Mouse (Mus musculus) small intestine, adult 2 months (tissue): ENCODE results near the gene Cpvl. TPM values are rescaled to one million over a fixed set of nuclear protein-coding genes. Genes with fewer than 3 reads are reported as not detected.

Source experiments
- H3K27ac ChIP-seq: fragments of 200-500 bp; 2 replicates; pipeline ENCODE4 v1.5.1; 2012; ENCODE audit warnings: low read depth, low read length, control low read depth, inconsistent platforms; ENCODE audit not compliant: insufficient read depth
- H3K27me3 ChIP-seq: fragments of 200-500 bp; 2 replicates; pipeline ENCODE4 v1.6.1; 2012; ENCODE audit warnings: mild to moderate bottlenecking, moderate library complexity, low read length, inconsistent platforms; ENCODE audit not compliant: control insufficient read depth, insufficient read depth
- H3K36me3 ChIP-seq: fragments of 200-500 bp; 2 replicates; pipeline ENCODE4 v1.6.1; 2012; ENCODE audit warnings: mild to moderate bottlenecking, low read length, control low read depth, inconsistent platforms; ENCODE audit not compliant: control insufficient read depth, insufficient read depth
- H3K4me1 ChIP-seq: fragments of 200-500 bp; 2 replicates; pipeline ENCODE4 v1.6.1; 2012; ENCODE audit warnings: low read length, inconsistent platforms, mixed read lengths; ENCODE audit not compliant: control insufficient read depth, insufficient read depth, insufficient read length
- H3K4me3 ChIP-seq: fragments of 200-500 bp; 2 replicates; pipeline ENCODE4 v1.5.1; 2012; ENCODE audit warnings: low read depth, mild to moderate bottlenecking, control low read depth, inconsistent platforms, low read length, moderate library complexity
- CTCF ChIP-seq: fragments of 200-500 bp; IDR thresholded peaks from 2 replicates; pipeline ENCODE4 v1.5.1; 2012; ENCODE audit warnings: low read depth, mild to moderate bottlenecking, control low read depth, inconsistent platforms, low read length, moderate library complexity, mixed read lengths; ENCODE audit not compliant: insufficient replicate concordance, insufficient read length; ENCODE audit errors: extremely low read depth
- POLR2A ChIP-seq: fragments of 200-500 bp; IDR thresholded peaks from 2 replicates; pipeline ENCODE4 v1.6.1; 2012; ENCODE audit warnings: low read depth, mild to moderate bottlenecking, control low read depth, inconsistent platforms, low read length, moderate library complexity
- WGBS: fragments of 180-500 bp; shearing (Covaris S2); methylation state at CpG from one replicate; pipeline ENCODE4 v1.1.7; 2018; 5-methylcytosine and 5-hydroxymethylcytosine counted together
- polyA plus RNA-seq: library from polyadenylated mRNA; depleted of rRNA; stranded (reverse); fragments of >200 nt; gene quantifications from 2 replicates; pipeline ENCODE4 v1.2.3, GENCODE M21; 2012

Gene Cpvl
- polyA plus RNA-seq, 1 experiment = 0.10 TPM

- WGBS = 35% methylated on average over 14 of the region's 14 CpGs
- H3K27me3 ChIP-seq = no peaks in the 10 kb centered on the region
- H3K36me3 ChIP-seq = no peaks in the 10 kb centered on the region
- H3K27ac ChIP-seq = peak overlapping the region; percentile 45; the same call in 1 of the 2 replicates
- no peak for TF ChIP-seq POLR2A
- no peak for TF ChIP-seq CTCF
- peaks cover 31% of the 10 kb centered on the region; the same call in 1 of the 2 replicates for H3K4me1 ChIP-seq
- peak overlapping the region; percentile 31; the same call in 1 of the 2 replicates for H3K4me3 ChIP-seq
Measured at GRCm38 (mm10) chr6:53986273-53986985, 8.0 kb upstream of the Cpvl start.

- Histone ChIP-seq H3K27ac (no peak overlapping the region), H3K27me3 (no peaks in the 10 kb centered on the region), H3K4me3 (no peak overlapping the region), H3K36me3 (no peaks in the 10 kb centered on the region), H3K4me1 (peaks cover 37% of the 10 kb centered on the region; the same call in 1 of the 2 replicates)
- 80% methylated on average over 6 of the region's 6 CpGs for WGBS
- no peak for TF ChIP-seq POLR2A
- TF ChIP-seq CTCF = no peak
Measured at GRCm38 (mm10) chr6:53983820-53984219, 5.3 kb upstream of the Cpvl start.

- Histone ChIP-seq H3K4me3 (no peak overlapping the region), H3K36me3 (no peaks in the 10 kb centered on the region), H3K4me1 (peaks cover 36% of the 10 kb centered on the region; the same call in 1 of the 2 replicates), H3K27me3 (no peaks in the 10 kb centered on the region), H3K27ac (peak overlapping the region; percentile 58)
- no peak for TF ChIP-seq CTCF
- no peak for TF ChIP-seq POLR2A
- 54% methylated on average over 4 of the region's 4 CpGs for WGBS
Measured at GRCm38 (mm10) chr6:53982612-53983011, 4.1 kb upstream of the Cpvl start.

GRCm38 (mm10) chr6:53982047-53982600, 3.7 kb upstream of the Cpvl start:
- no peaks in the 10 kb centered on the region for H3K36me3 ChIP-seq
- TF ChIP-seq CTCF (no peak), POLR2A (no peak)
- 23% methylated on average over 9 of the region's 9 CpGs for WGBS
- peak overlapping the region; percentile 71 for H3K27ac ChIP-seq
- peaks cover 32% of the 10 kb centered on the region; the same call in 1 of the 2 replicates for H3K4me1 ChIP-seq
- H3K27me3 ChIP-seq = no peaks in the 10 kb centered on the region
- H3K4me3 ChIP-seq = no peak overlapping the region

GRCm38 (mm10) chr6:53980817-53981480, 2.5 kb upstream of the Cpvl start:
- H3K36me3 ChIP-seq = no peaks in the 10 kb centered on the region
- H3K27ac ChIP-seq = peak overlapping the region; percentile 71
- 0 out of 2 replicates have a peak, but pooled peaks cover 2% of the 10 kb centered on the region for H3K27me3 ChIP-seq
- TF ChIP-seq POLR2A (no peak), CTCF (no peak)
- H3K4me1 ChIP-seq = peaks cover 23% of the 10 kb centered on the region; the same call in 1 of the 2 replicates
- WGBS = 30% methylated on average over 15 of the region's 15 CpGs
- no peak overlapping the region for H3K4me3 ChIP-seq

GRCm38 (mm10) chr6:53974040-53974439, 4.4 kb downstream of the Cpvl start:
- H3K4me3 ChIP-seq = no peak overlapping the region
- H3K36me3 ChIP-seq = no peaks in the 10 kb centered on the region
- 23% methylated on average over 1 of the region's 1 CpGs for WGBS
- no peak overlapping the region for H3K27ac ChIP-seq
- H3K27me3 ChIP-seq = 0 out of 2 replicates have a peak, but pooled peaks cover 2% of the 10 kb centered on the region
- peaks cover 9% of the 10 kb centered on the region; the same call in 1 of the 2 replicates for H3K4me1 ChIP-seq
- TF ChIP-seq CTCF (no peak), POLR2A (no peak)

- TF ChIP-seq CTCF (no peak), POLR2A (no peak)
- 0 out of 2 replicates have a peak, but pooled peaks cover 2% of the 10 kb centered on the region for H3K27me3 ChIP-seq
- WGBS = 58% methylated on average over 5 of the region's 5 CpGs
- no peaks in the 10 kb centered on the region for H3K36me3 ChIP-seq
- H3K27ac ChIP-seq = no peak overlapping the region
- H3K4me3 ChIP-seq = no peak overlapping the region
- peaks cover 9% of the 10 kb centered on the region; the same call in 1 of the 2 replicates for H3K4me1 ChIP-seq
Measured at GRCm38 (mm10) chr6:53973468-53973867, 5.0 kb downstream of the Cpvl start.
